Mouse (Mus musculus) C2C12 (cell line): Measurements from ENCODE around the gene 4930435E12Rik. TPM values are rescaled to one million over a fixed set of nuclear protein-coding genes. Genes with fewer than 3 reads are reported as not detected.
A peak's percentile ranks its signal among the peaks of the same experiment; 100 is the strongest.

Source experiments
- H3K27me3 ChIP-seq: one replicate; pipeline ENCODE4 v1.6.1; 2011; ENCODE audit not compliant: control insufficient read depth, insufficient read depth, insufficient read length
- H3K36me3 ChIP-seq: one replicate; pipeline ENCODE4 v1.6.1; 2011; ENCODE audit not compliant: control insufficient read depth, insufficient read depth
- H3K4me3 ChIP-seq: one replicate; pipeline ENCODE4 v1.5.1; 2011; ENCODE audit warnings: mild to moderate bottlenecking, control low read depth; ENCODE audit not compliant: poor library complexity, insufficient read depth, severe bottlenecking
- H3K79me2 ChIP-seq: one replicate; pipeline ENCODE4 v1.6.1; 2011; ENCODE audit not compliant: control insufficient read depth, insufficient read depth
- H3K79me3 ChIP-seq: one replicate; pipeline ENCODE4 v1.6.1; 2011; ENCODE audit warnings: low read depth, control low read depth
- H3ac ChIP-seq: one replicate; pipeline ENCODE3; 2011; ENCODE audit warnings: low read depth; ENCODE audit not compliant: control insufficient read depth, insufficient read length
- CEBPB ChIP-seq: IDR thresholded peaks from one replicate; pipeline ENCODE4 v1.6.1; 2011; ENCODE audit warnings: low read depth, mild to moderate bottlenecking, control low read depth, moderate library complexity
- CTCF ChIP-seq: IDR thresholded peaks from one replicate; pipeline ENCODE4 v1.5.1; 2011; ENCODE audit not compliant: control insufficient read depth, insufficient read depth, insufficient read length
- FOSL1 ChIP-seq: IDR thresholded peaks from one replicate; pipeline ENCODE4 v1.8.0; 2011; ENCODE audit warnings: mild to moderate bottlenecking, low read length; ENCODE audit not compliant: poor library complexity, insufficient read depth, severe bottlenecking
- MAX ChIP-seq: IDR thresholded peaks from one replicate; pipeline ENCODE4 v1.6.1; 2011; ENCODE audit warnings: mild to moderate bottlenecking, control low read depth
- MYOD1 ChIP-seq: IDR thresholded peaks from one replicate; pipeline ENCODE4 v1.6.1; 2011; ENCODE audit warnings: low read depth; ENCODE audit not compliant: control insufficient read depth, insufficient read length
- MYOG ChIP-seq: IDR thresholded peaks from one replicate; pipeline ENCODE4 v1.6.1; 2011; ENCODE audit not compliant: control insufficient read depth, insufficient read length; ENCODE audit errors: extremely low read depth
- USF1 ChIP-seq: IDR thresholded peaks from one replicate; pipeline ENCODE4 v1.6.1; 2011; ENCODE audit warnings: low read depth, mild to moderate bottlenecking, control low read depth, moderate library complexity
- polyA plus RNA-seq: library from polyadenylated mRNA; unstranded; fragments of >200 nt; fragmentation: generic; extraction: Trizol; gene quantifications from one replicate; pipeline ENCODE4 v1.2.1, GENCODE M21; 2012; ENCODE audit warnings: missing spikeins

4930435E12Rik gene
- polyA plus RNA-seq, 1 experiment: not detected

DNA sequence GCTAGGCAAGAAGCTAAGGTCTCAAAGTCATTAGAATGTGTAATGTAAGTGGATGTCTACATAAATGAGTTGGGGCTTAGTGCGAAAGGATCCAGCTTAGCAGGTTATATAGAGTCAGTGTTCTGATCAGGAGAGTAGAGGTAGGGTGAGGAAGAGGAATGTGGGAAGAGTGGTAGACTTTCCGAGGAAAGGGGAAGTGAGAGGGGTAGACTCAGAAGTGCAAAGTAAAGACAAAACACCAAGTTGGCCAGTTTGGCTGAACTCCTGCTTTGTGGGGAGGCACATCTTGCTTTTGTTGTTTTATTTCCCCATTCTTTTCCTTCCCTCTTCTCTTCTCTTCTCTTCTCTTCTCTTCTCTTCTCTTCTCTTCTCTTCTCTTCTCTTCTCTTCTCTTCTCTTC is 39.5 kb downstream of the 4930435E12Rik start:
- Histone ChIP-seq H3ac (no peak overlapping the region), H3K79me2 (no peaks in the 10 kb centered on the region)
- TF ChIP-seq USF1 (no peak), MAX (no peak), FOSL1 (no peak), CTCF (no peak), CEBPB (no peak), MYOG (no peak), MYOD1 (no peak)

DNA sequence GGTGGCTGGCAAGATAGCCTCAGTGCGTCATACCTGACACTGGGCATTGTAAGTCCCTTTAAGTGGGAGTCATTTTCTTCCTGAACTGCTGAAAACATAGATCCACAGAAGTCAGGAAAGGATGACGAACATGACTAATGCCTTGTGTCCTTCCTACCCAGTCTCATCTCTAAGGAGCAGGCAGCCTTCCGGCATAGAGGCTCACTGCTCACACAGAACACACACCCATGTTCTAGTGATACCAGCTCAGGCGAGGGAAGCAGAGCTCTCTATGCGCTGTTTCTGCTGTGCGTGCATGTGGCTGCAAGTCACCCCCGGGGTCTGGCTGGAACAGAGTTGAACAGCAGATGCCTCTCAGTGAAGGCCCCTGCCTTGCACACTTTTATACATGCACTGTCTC is 43.2 kb downstream of the 4930435E12Rik start:
- no peak for TF ChIP-seq CEBPB
- no peak for TF ChIP-seq CTCF
- TF ChIP-seq MYOD1: no peak
- no peak for TF ChIP-seq MYOG
- no peak for TF ChIP-seq FOSL1
- TF ChIP-seq MAX: no peak
- no peak for TF ChIP-seq USF1
- Histone ChIP-seq H3ac (no peak overlapping the region), H3K27me3 (no peaks in the 10 kb centered on the region), H3K4me3 (no peak overlapping the region), H3K79me2 (no peaks in the 10 kb centered on the region), H3K79me3 (no peaks in the 10 kb centered on the region), H3K36me3 (no peaks in the 10 kb centered on the region)

More for the DNA sequence above, 39.5 kb downstream of the 4930435E12Rik start:
- no peak overlapping the region for H3K4me3 ChIP-seq
- H3K79me3 ChIP-seq: no peaks in the 10 kb centered on the region
- no peaks in the 10 kb centered on the region for H3K36me3 ChIP-seq
- H3K27me3 ChIP-seq: no peaks in the 10 kb centered on the region

DNA sequence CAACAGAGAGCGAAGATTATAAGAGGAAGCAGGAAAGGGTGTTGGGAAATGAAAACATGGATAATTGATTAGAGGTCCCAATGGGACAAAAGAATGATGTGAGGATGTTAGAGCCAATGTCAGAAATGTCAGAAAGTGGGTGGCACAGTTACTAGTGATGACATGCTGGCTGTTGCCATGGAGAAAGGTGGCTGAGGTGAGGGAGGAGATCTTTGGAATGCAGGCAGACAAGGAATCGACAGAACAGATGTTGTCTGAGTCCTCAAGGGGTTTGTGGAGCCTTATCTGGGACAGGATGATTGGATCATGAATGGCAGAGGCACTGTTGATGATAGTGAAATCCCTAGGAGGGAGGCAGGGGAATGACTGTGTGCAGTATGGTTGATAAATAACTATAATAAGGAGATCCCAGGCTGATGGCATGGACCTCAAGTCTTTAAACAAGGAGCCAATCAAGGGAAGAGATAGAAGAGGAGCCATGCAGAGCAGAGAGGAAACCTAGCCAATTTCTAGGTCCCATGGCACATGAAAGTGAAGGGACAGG is 46.0 kb downstream of the 4930435E12Rik start:
- H3K79me3 ChIP-seq: no peaks in the 10 kb centered on the region
- H3K79me2 ChIP-seq: no peaks in the 10 kb centered on the region
- no peak overlapping the region for H3K4me3 ChIP-seq
- H3K27me3 ChIP-seq: no peaks in the 10 kb centered on the region
- H3ac ChIP-seq: no peak overlapping the region
- TF ChIP-seq MYOD1: peak; percentile 22
- TF ChIP-seq FOSL1: no peak
- no peaks in the 10 kb centered on the region for H3K36me3 ChIP-seq

- H3K4me3 ChIP-seq: no peak overlapping the region
- no peak overlapping the region for H3ac ChIP-seq
- H3K36me3 ChIP-seq: no peaks in the 10 kb centered on the region
- H3K27me3 ChIP-seq: no peaks in the 10 kb centered on the region
- TF ChIP-seq FOSL1: peak; percentile 31
- TF ChIP-seq MYOG: no peak
- no peak for TF ChIP-seq USF1
- H3K79me2 ChIP-seq: no peaks in the 10 kb centered on the region
- H3K79me3 ChIP-seq: no peaks in the 10 kb centered on the region
Observed at GRCm38 (mm10) chr16:38781946-38782345, 46.6 kb downstream of the 4930435E12Rik start.

DNA sequence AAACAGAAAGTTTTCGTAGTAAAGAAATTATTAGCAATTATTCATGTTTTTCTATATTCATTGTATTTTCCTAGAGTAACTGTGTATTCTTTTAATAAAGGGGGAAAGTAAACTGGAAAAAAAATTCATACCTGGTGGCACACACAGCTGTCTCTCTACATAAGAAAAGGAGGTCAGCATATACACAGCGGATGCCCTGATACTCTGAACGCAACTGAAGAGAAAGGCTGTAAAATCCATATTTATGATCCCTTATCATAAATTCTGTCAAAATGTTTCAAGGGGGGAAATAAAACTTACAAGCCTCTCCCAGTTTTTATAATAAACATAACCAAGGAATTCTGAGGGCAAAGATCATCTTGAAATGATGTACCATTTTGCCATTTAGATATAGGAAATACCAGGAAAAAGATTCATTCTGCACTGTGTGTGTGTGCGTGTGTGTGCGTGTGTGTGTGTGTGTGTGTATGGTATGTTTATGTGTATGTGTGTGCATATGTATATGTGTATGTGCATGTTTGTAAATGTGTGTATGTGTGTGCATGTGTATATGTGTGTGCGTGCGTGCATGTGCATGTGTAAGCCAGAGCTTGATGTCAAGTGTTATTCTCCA is 47.5 kb downstream of the 4930435E12Rik start:
- H3K27me3 ChIP-seq: no peaks in the 10 kb centered on the region
- no peak overlapping the region for H3K4me3 ChIP-seq
- TF ChIP-seq MYOD1 (no peak), MAX (no peak), USF1 (no peak), MYOG (no peak), CEBPB (no peak), FOSL1 (no peak), CTCF (no peak)
- H3K79me2 ChIP-seq: no peaks in the 10 kb centered on the region
- no peaks in the 10 kb centered on the region for H3K79me3 ChIP-seq
- no peaks in the 10 kb centered on the region for H3K36me3 ChIP-seq
- H3ac ChIP-seq: no peak overlapping the region

- no peaks in the 10 kb centered on the region for H3K79me3 ChIP-seq
- no peaks in the 10 kb centered on the region for H3K79me2 ChIP-seq
- H3ac ChIP-seq: no peak overlapping the region
- TF ChIP-seq MYOG: no peak
- TF ChIP-seq FOSL1: no peak
- no peak for TF ChIP-seq CTCF
- TF ChIP-seq CEBPB: no peak
- TF ChIP-seq USF1: no peak
- TF ChIP-seq MAX: no peak
- no peak for TF ChIP-seq MYOD1
- no peaks in the 10 kb centered on the region for H3K27me3 ChIP-seq
- H3K4me3 ChIP-seq: no peak overlapping the region
- no peaks in the 10 kb centered on the region for H3K36me3 ChIP-seq
Observed at GRCm38 (mm10) chr16:38776342-38776741, 52.2 kb downstream of the 4930435E12Rik start.
